Comparison of ENCODE assay signal across 7 mouse cellular contexts in genomic region chr12:9585085-9585453, GRCm38 (mm10). TPM values are rescaled to one million over a fixed set of nuclear protein-coding genes. Genes with fewer than 3 reads are reported as not detected.
DNase-seq lines count a peak whose midpoint lies in the region; ATAC-seq lines count a peak whose summit lies in the region.

No protein-coding gene starts in this region.

- peak; percentile 63 for ATAC-seq in lung, embryonic 16.5 days (ENCODE audit: low read depth)
- ATAC-seq in forebrain, embryonic 13.5 days, result peak; percentile 61
- peak; percentile 17; the same call in 1 of the 2 replicates for ATAC-seq in limb, embryonic 12.5 days (ENCODE audit: insufficient number of reproducible peaks, insufficient read depth, low FRiP score, low TSS enrichment, low read depth)
- peak; percentile 53 for ATAC-seq in stomach, embryonic 14.5 days (ENCODE audit: insufficient number of reproducible peaks, insufficient read depth, low FRiP score, low read depth)
- ATAC-seq in activated CD4-positive, CD25-positive, alpha-beta regulatory T cell, adult 4 months, result no peak

- peaks cover 17% of the 10 kb centered on the region; the same call in 1 of the 2 replicates for H3K27me3 ChIP-seq in lung, embryonic 16.5 days (ENCODE audit: control insufficient read depth, insufficient read depth, low read depth, low read length)
- peaks cover 46% of the 10 kb centered on the region for H3K27me3 ChIP-seq in forebrain, embryonic 13.5 days
- peaks cover 45% of the 10 kb centered on the region for H3K27me3 ChIP-seq in limb, embryonic 12.5 days
- no peaks in the 10 kb centered on the region for H3K27me3 ChIP-seq in stomach, embryonic 14.5 days (ENCODE audit: control insufficient read depth, insufficient read depth, low read length)

- H3K27ac ChIP-seq in lung, embryonic 16.5 days (ENCODE audit: low read length), result peak overlapping the region; percentile 60
- no peak overlapping the region for H3K27ac ChIP-seq in forebrain, embryonic 13.5 days
- H3K27ac ChIP-seq in limb, embryonic 12.5 days, result no peak overlapping the region
- H3K27ac ChIP-seq in stomach, embryonic 14.5 days (ENCODE audit: low read length), result peak overlapping the region; percentile 10; the same call in 1 of the 2 replicates

- H3K4me2 ChIP-seq in lung, embryonic 16.5 days (ENCODE audit: low read depth, low read length), result peak overlapping the region; percentile 87
- peak overlapping the region; percentile 71 for H3K4me2 ChIP-seq in forebrain, embryonic 13.5 days
- peak overlapping the region; percentile 70 for H3K4me2 ChIP-seq in limb, embryonic 12.5 days
- peak overlapping the region; percentile 61 for H3K4me2 ChIP-seq in stomach, embryonic 14.5 days (replicated peaks; ENCODE audit: low read depth, low read length)

- peak overlapping the region; percentile 54 for H3K4me3 ChIP-seq in lung, embryonic 16.5 days (ENCODE audit: low read length)
- H3K4me3 ChIP-seq in forebrain, embryonic 13.5 days, result peak overlapping the region; percentile 46
- peak overlapping the region; percentile 39 for H3K4me3 ChIP-seq in limb, embryonic 12.5 days (replicated peaks)
- H3K4me3 ChIP-seq in stomach, embryonic 14.5 days (ENCODE audit: low read depth, low read length), result peak overlapping the region; percentile 29

- peaks cover 20% of the 10 kb centered on the region for H3K4me1 ChIP-seq in lung, embryonic 16.5 days (replicated peaks; ENCODE audit: control insufficient read depth, insufficient read depth, low read length)
- H3K4me1 ChIP-seq in forebrain, embryonic 13.5 days, result peaks cover 18% of the 10 kb centered on the region
- peaks cover 37% of the 10 kb centered on the region for H3K4me1 ChIP-seq in limb, embryonic 12.5 days (replicated peaks)
- H3K4me1 ChIP-seq in stomach, embryonic 14.5 days (ENCODE audit: control insufficient read depth, insufficient read depth, low read length), result peaks cover 12% of the 10 kb centered on the region

- peak overlapping the region; percentile 68 for H3K9ac ChIP-seq in lung, embryonic 16.5 days (ENCODE audit: low read length)
- H3K9ac ChIP-seq in forebrain, embryonic 13.5 days, result peak overlapping the region; percentile 53
- peak overlapping the region; percentile 58 for H3K9ac ChIP-seq in limb, embryonic 12.5 days (replicated peaks)
- peak overlapping the region; percentile 15; the same call in 1 of the 2 replicates for H3K9ac ChIP-seq in stomach, embryonic 14.5 days (replicated peaks; ENCODE audit: low read depth, low read length)

- no peak for DNase-seq in lung, postnatal 25 days (ENCODE audit: low spot score)
- no peak for DNase-seq in thymus, postnatal 36 days

- no peaks in the 10 kb centered on the region for H3K36me3 ChIP-seq in lung, embryonic 16.5 days (ENCODE audit: control insufficient read depth, insufficient read depth, low read length)
- H3K36me3 ChIP-seq in forebrain, embryonic 13.5 days (ENCODE audit: poor library complexity, severe bottlenecking), result no peaks in the 10 kb centered on the region
- no peaks in the 10 kb centered on the region for H3K36me3 ChIP-seq in limb, embryonic 12.5 days
- no peaks in the 10 kb centered on the region for H3K36me3 ChIP-seq in stomach, embryonic 14.5 days (ENCODE audit: control insufficient read depth, insufficient read depth, low read length)

- WGBS in lung, embryonic 16.5 days, result 6% methylated on average over 7 of the region's 7 CpGs
- WGBS in forebrain, embryonic 13.5 days, result 5% methylated on average over 7 of the region's 7 CpGs
- 5% methylated on average over 7 of the region's 7 CpGs for WGBS in limb, embryonic 12.5 days
- WGBS in stomach, embryonic 14.5 days, result 1% methylated on average over 7 of the region's 7 CpGs

- no peaks in the 10 kb centered on the region for H3K9me3 ChIP-seq in lung, embryonic 16.5 days (ENCODE audit: control insufficient read depth, low read length)
- H3K9me3 ChIP-seq in forebrain, embryonic 13.5 days (replicated peaks), result no peaks in the 10 kb centered on the region
- H3K9me3 ChIP-seq in limb, embryonic 12.5 days, result no peaks in the 10 kb centered on the region
- H3K9me3 ChIP-seq in stomach, embryonic 14.5 days (ENCODE audit: control insufficient read depth, low read depth, low read length), result no peaks in the 10 kb centered on the region

RNA-seq across cellular contexts. Expression of gene Osr1, which starts 15.2 kb away (rescaled TPM):
- polyA plus RNA-seq in lung, embryonic 16.5 days (2015; fragmentation: Nextera tagmentation; extraction: Ambion mirVana), result 18.1 and 20.7 TPM in 2 replicates
- 3.6 and 3.8 TPM in 2 replicates for polyA plus RNA-seq in forebrain, embryonic 13.5 days (2015; fragmentation: Nextera tagmentation; extraction: Ambion mirVana)
- 47.8 and 66.8 TPM in 2 replicates for polyA plus RNA-seq in limb, embryonic 12.5 days (2016; fragmentation: Nextera tagmentation; extraction: Ambion mirVana)
- 80.6 and 84.6 TPM in 2 replicates for polyA plus RNA-seq in stomach, embryonic 14.5 days (2014; fragmentation: Nextera tagmentation; extraction: Ambion mirVana)
- not detected for polyA plus RNA-seq in activated CD4-positive, CD25-positive, alpha-beta regulatory T cell, adult 4 months (2017; shearing (Covaris generic))

Comparison
In these comparisons a context has a peak if more than half of its experiments do, and no peak if none do; other contexts are left out.
1. H3K27ac ChIP-seq: peak in lung, embryonic 16.5 days (single experiment) and stomach, embryonic 14.5 days (single experiment); none in forebrain, embryonic 13.5 days (single experiment) and limb, embryonic 12.5 days (single experiment).
2. H3K9ac ChIP-seq: peak in every context shown above with its lines; median percentile 68 in lung, embryonic 16.5 days; 58 in limb, embryonic 12.5 days; 53 in forebrain, embryonic 13.5 days; 15 in stomach, embryonic 14.5 days.
3. Peak in every context shown above with its lines, with median percentiles within 50 percentile points of each other: H3K4me2 ChIP-seq and H3K4me3 ChIP-seq.